10 mouse cellular contexts compared by ENCODE assay signal in genomic region chr17:64003444-64003843, GRCm38 (mm10).
A peak's percentile ranks its signal among the peaks of the same experiment; 100 is the strongest.
DNase-seq lines count a peak whose midpoint lies in the region.
"Had no signal": no experiment of that assay in that cellular context is flagged by ENCODE, and none has a peak within 500 bp of the region (broad histone marks: within the 10 kb centered on the region; RNA-seq: fewer than 3 reads in every experiment).

No protein-coding gene starts in this region.

- H3K27me3 ChIP-seq in heart, embryonic 10.5 days (ENCODE audit: insufficient read depth, poor library complexity, severe bottlenecking) = no peaks in the 10 kb centered on the region
- H3K27me3 ChIP-seq: forebrain, embryonic 12.5 days had no signal

- H3K4me1 ChIP-seq in heart, embryonic 10.5 days = peaks cover 6% of the 10 kb centered on the region
- H3K4me1 ChIP-seq: forebrain, embryonic 12.5 days had no signal

- no peak overlapping the region for H3K27ac ChIP-seq in heart, embryonic 10.5 days
- H3K27ac ChIP-seq: forebrain, embryonic 12.5 days had no signal

- peak; percentile 10 for DNase-seq in gastrocnemius, postnatal 25 days
- DNase-seq in gastrocnemius, postnatal 4 days (ENCODE audit: low spot score in 2 of 2) = no peak
- DNase-seq in NIH3T3 (ENCODE audit: low read depth) = peak; percentile 84
- peak; percentile 87 for DNase-seq in heart, embryonic 10.5 days (ENCODE audit: low spot score)
- peak; percentile 8 for DNase-seq in lung, postnatal 36 days
- no peak for DNase-seq in frontal cortex, postnatal 10 days (ENCODE audit: low spot score in 2 of 2)
- no peak for DNase-seq in frontal cortex, postnatal 25 days (ENCODE audit: low spot score in 2 of 2)
- DNase-seq in thymus, adult 18-20 months = no peak
- DNase-seq: kidney, adult 2 months had no signal

- WGBS in heart, embryonic 10.5 days = 53% methylated on average over 13 of the region's 13 CpGs

- no peaks in the 10 kb centered on the region for H3K36me3 ChIP-seq in heart, embryonic 10.5 days
- H3K36me3 ChIP-seq: forebrain, embryonic 12.5 days had no signal

- no peaks in the 10 kb centered on the region for H3K9me3 ChIP-seq in heart, embryonic 10.5 days
- H3K9me3 ChIP-seq: forebrain, embryonic 12.5 days had no signal

- H3K4me3 ChIP-seq in heart, embryonic 10.5 days = no peak overlapping the region
- H3K4me3 ChIP-seq: forebrain, embryonic 12.5 days had no signal

Comparison
In these comparisons a context has a peak if more than half of its experiments do, and no peak if none do; other contexts are left out.
1. DNase-seq: peak in gastrocnemius, postnatal 25 days (single experiment), NIH3T3 (single experiment), heart, embryonic 10.5 days (single experiment) and lung, postnatal 36 days (single experiment); none in gastrocnemius, postnatal 4 days (0 of 2), frontal cortex, postnatal 10 days (0 of 2), frontal cortex, postnatal 25 days (0 of 2) and thymus, adult 18-20 months (0 of 2).